Mouse (Mus musculus) cerebellum, adult 11 months (tissue): ENCODE data around the gene Igflr1.
A peak's percentile ranks its signal among the peaks of the same experiment; 100 is the strongest.

ENCODE experiments used
- DNase-seq: peaks from one replicate; pipeline ENCODE4 v3.0.0; 2022

Gene Igflr1

GRCm38 (mm10) chr7:30564970-30565571 is at the start of gene Igflr1:
Gene Igflr1 (plus strand): TSS chr7:30565427.
- DNase-seq = no peak

GRCm38 (mm10) chr7:30518325-30518724 is 46.9 kb upstream of the Igflr1 start:
- DNase-seq = no peak

- DNase-seq = no peak
Measured at GRCm38 (mm10) chr7:30520396-30520795, 44.8 kb upstream of the Igflr1 start.

GRCm38 (mm10) chr7:30520856-30521255 is 44.4 kb upstream of the Igflr1 start:
- peak; percentile 62 for DNase-seq

- no peak for DNase-seq
Measured at GRCm38 (mm10) chr7:30522871-30523270, 42.4 kb upstream of the Igflr1 start.

GRCm38 (mm10) chr7:30524487-30524886 is 40.7 kb upstream of the Igflr1 start:
- DNase-seq = no peak

GRCm38 (mm10) chr7:30525954-30526353 is 39.3 kb upstream of the Igflr1 start:
- DNase-seq = no peak

- DNase-seq = no peak
Measured at GRCm38 (mm10) chr7:30526399-30526798, 38.8 kb upstream of the Igflr1 start.

- no peak for DNase-seq
Measured at GRCm38 (mm10) chr7:30526981-30527380, 38.2 kb upstream of the Igflr1 start.

GRCm38 (mm10) chr7:30531291-30531815 is 33.9 kb upstream of the Igflr1 start:
- no peak for DNase-seq

GRCm38 (mm10) chr7:30532931-30533330 is 32.3 kb upstream of the Igflr1 start:
- no peak for DNase-seq

- DNase-seq = peak; percentile 48
Measured at GRCm38 (mm10) chr7:30533941-30534632, 31.1 kb upstream of the Igflr1 start.

GRCm38 (mm10) chr7:30534633-30535577 is 30.3 kb upstream of the Igflr1 start, which contains the start of gene Arhgap33:
Gene Arhgap33 (minus strand): TSS chr7:30535060.
- DNase-seq = peak; percentile 95

GRCm38 (mm10) chr7:30540572-30540971 is 24.7 kb upstream of the Igflr1 start:
- no peak for DNase-seq

GRCm38 (mm10) chr7:30544327-30544726 is 20.9 kb upstream of the Igflr1 start:
- DNase-seq = no peak

GRCm38 (mm10) chr7:30549880-30550279 is 15.3 kb upstream of the Igflr1 start:
- DNase-seq = no peak

- DNase-seq = no peak
Measured at GRCm38 (mm10) chr7:30550603-30551002, 14.6 kb upstream of the Igflr1 start.

- DNase-seq = no peak
Measured at GRCm38 (mm10) chr7:30551445-30552101, 13.7 kb upstream of the Igflr1 start.

GRCm38 (mm10) chr7:30552102-30553020 is 12.9 kb upstream of the Igflr1 start, which contains the start of the genes Hspb6 and Proser3:
Gene Hspb6 (plus strand): TSS chr7:30552178.
Gene Proser3 (minus strand): TSS chr7:30552299.
- DNase-seq = peak; percentile 96

- DNase-seq = peak; percentile 69
Measured at GRCm38 (mm10) chr7:30553021-30553589, 12.1 kb upstream of the Igflr1 start.
